Mouse (Mus musculus): ENCODE results near the gene Rtn4rl1. TPM values are rescaled to one million over a fixed set of nuclear protein-coding genes. Genes with fewer than 3 reads are reported as not detected.

The Rtn4rl1 gene
- total and polyA plus RNA-seq, 3 experiments: 7.5 to 9.4 (median 8.4) TPM

- H3K27me3 ChIP-seq (ENCODE audit: control insufficient read depth, insufficient read depth, low read length): no peaks in the 10 kb centered on the region
- no peak for DNase-seq
- WGBS: 71% methylated on average over 4 of the region's 4 CpGs
- intact Hi-C loops (cut with DNase I): no loop called here
- TF ChIP-seq CTCF (IDR thresholded peaks at IDR 0.05) (no peak), EP300 (IDR thresholded peaks at IDR 0.05; ENCODE audit: insufficient read depth, low read depth, low read length) (no peak), POLR2A (IDR thresholded peaks at IDR 0.05; ENCODE audit: insufficient read depth, low read depth, low read length) (no peak)
- no peaks in the 10 kb centered on the region for H3K36me3 ChIP-seq (ENCODE audit: control insufficient read depth, insufficient read depth, low read length)
- H3K4me1 ChIP-seq (ENCODE audit: control insufficient read depth, insufficient read depth, low read length): no peaks in the 10 kb centered on the region
- H3K27ac ChIP-seq: no peak overlapping the region
- no peaks in the 10 kb centered on the region for H3K79me2 ChIP-seq (replicated peaks; ENCODE audit: control insufficient read depth, insufficient read depth, low read length)
- no peak overlapping the region for H3K4me3 ChIP-seq
- H3K9ac ChIP-seq (ENCODE audit: low read depth, low read length): no peak overlapping the region
Measured at GRCm38 (mm10) chr11:75308650-75309049, 115.1 kb downstream of the Rtn4rl1 start.

GRCm38 (mm10) chr11:75310813-75311212 lies 117.2 kb downstream of the Rtn4rl1 start:
- Histone ChIP-seq H3K9ac (ENCODE audit: low read depth, low read length) (no peak overlapping the region), H3K4me3 (no peak overlapping the region), H3K27ac (no peak overlapping the region), H3K36me3 (ENCODE audit: control insufficient read depth, insufficient read depth, low read length) (no peaks in the 10 kb centered on the region), H3K27me3 (ENCODE audit: control insufficient read depth, insufficient read depth, low read length) (no peaks in the 10 kb centered on the region), H3K79me2 (replicated peaks; ENCODE audit: control insufficient read depth, insufficient read depth, low read length) (no peaks in the 10 kb centered on the region), H3K4me1 (ENCODE audit: control insufficient read depth, insufficient read depth, low read length) (no peaks in the 10 kb centered on the region)
- DNase-seq: no peak
- WGBS: 91% methylated on average over 8 of the region's 8 CpGs
- intact Hi-C loops (cut with DNase I): no loop called here
- no peak for TF ChIP-seq EP300 (IDR thresholded peaks at IDR 0.05; ENCODE audit: insufficient read depth, low read depth, low read length)
- TF ChIP-seq CTCF (IDR thresholded peaks at IDR 0.05): no peak
- no peak for TF ChIP-seq POLR2A (IDR thresholded peaks at IDR 0.05; ENCODE audit: insufficient read depth, low read depth, low read length)

GRCm38 (mm10) chr11:75311751-75312150 lies 118.2 kb downstream of the Rtn4rl1 start:
- no peak for TF ChIP-seq EP300 (IDR thresholded peaks at IDR 0.05; ENCODE audit: insufficient read depth, low read depth, low read length)
- no peaks in the 10 kb centered on the region for H3K36me3 ChIP-seq (ENCODE audit: control insufficient read depth, insufficient read depth, low read length)
- no peak for DNase-seq
- H3K27me3 ChIP-seq (ENCODE audit: control insufficient read depth, insufficient read depth, low read length): no peaks in the 10 kb centered on the region
- no peak overlapping the region for H3K9ac ChIP-seq (ENCODE audit: low read depth, low read length)
- intact Hi-C loops (cut with DNase I): no loop called here
- H3K27ac ChIP-seq: no peak overlapping the region
- no peak overlapping the region for H3K4me3 ChIP-seq
- H3K4me1 ChIP-seq (ENCODE audit: control insufficient read depth, insufficient read depth, low read length): no peaks in the 10 kb centered on the region
- H3K79me2 ChIP-seq (replicated peaks; ENCODE audit: control insufficient read depth, insufficient read depth, low read length): no peaks in the 10 kb centered on the region
- 83% methylated on average over 6 of the region's 6 CpGs for WGBS

- H3K9ac ChIP-seq (ENCODE audit: low read depth, low read length): no peak overlapping the region
- intact Hi-C loops (cut with DNase I): no loop called here
- TF ChIP-seq EP300 (IDR thresholded peaks at IDR 0.05; ENCODE audit: insufficient read depth, low read depth, low read length) (no peak), POLR2A (IDR thresholded peaks at IDR 0.05; ENCODE audit: insufficient read depth, low read depth, low read length) (no peak), CTCF (IDR thresholded peaks at IDR 0.05) (no peak)
- no peaks in the 10 kb centered on the region for H3K79me2 ChIP-seq (replicated peaks; ENCODE audit: control insufficient read depth, insufficient read depth, low read length)
- WGBS: 74% methylated on average over 8 of the region's 8 CpGs
- no peak overlapping the region for H3K4me3 ChIP-seq
- no peak for DNase-seq
- H3K27me3 ChIP-seq (ENCODE audit: control insufficient read depth, insufficient read depth, low read length): no peaks in the 10 kb centered on the region
- no peaks in the 10 kb centered on the region for H3K36me3 ChIP-seq (ENCODE audit: control insufficient read depth, insufficient read depth, low read length)
- no peak overlapping the region for H3K27ac ChIP-seq
- no peaks in the 10 kb centered on the region for H3K4me1 ChIP-seq (ENCODE audit: control insufficient read depth, insufficient read depth, low read length)
Measured at GRCm38 (mm10) chr11:75313834-75314233, 120.3 kb downstream of the Rtn4rl1 start.

Small RNA genes lying within 50 kb of the gene (microRNA-seq; reads per million reads assigned to microRNA genes)
- gene Mir132: 662 to 781 reads per million in 2 experiments
- gene Mir212: 17.4 to 26.3 reads per million in 2 experiments

Other genes with a start within 250 kb of the Rtn4rl1 start
- 10 to 100 TPM; 12.6 to 13.6 TPM for gene Hic1, start 24.3 kb upstream of the Rtn4rl1 start, total RNA-seq (2021)
- gene Hic1, start 24.3 kb upstream of the Rtn4rl1 start, polyA plus RNA-seq (2012; rRNA removed): 15.5 and 19.6 TPM in 2 replicates
- gene Ovca2, start 14.9 kb upstream of the Rtn4rl1 start, total RNA-seq (2021): 1 to 10 TPM; 5.7 to 6.1 TPM
- 11.1 and 16.7 TPM in 2 replicates for gene Ovca2, start 14.9 kb upstream of the Rtn4rl1 start, polyA plus RNA-seq (2012; rRNA removed)
- gene Dph1, start 2.5 kb upstream of the Rtn4rl1 start, total RNA-seq (2021): 10 to 100 TPM in 1 of 2 experiments, 1 to 10 TPM in 1; 8.5 to 11.6 TPM
- 21.7 and 32.9 TPM in 2 replicates for gene Dph1, start 2.5 kb upstream of the Rtn4rl1 start, polyA plus RNA-seq (2012; rRNA removed)
- gene Rpa1, start 154.5 kb downstream of the Rtn4rl1 start, total RNA-seq (2021): 10 to 100 TPM; 54.8 to 60.7 TPM
- gene Rpa1, start 154.5 kb downstream of the Rtn4rl1 start, polyA plus RNA-seq (2012; rRNA removed): 16.8 and 24.8 TPM in 2 replicates
- gene Smyd4, start 154.7 kb downstream of the Rtn4rl1 start, total RNA-seq (2021): 1 to 10 TPM; 5.7 to 6.4 TPM
- gene Smyd4, start 154.7 kb downstream of the Rtn4rl1 start, polyA plus RNA-seq (2012; rRNA removed): 3.2 and 3.9 TPM in 2 replicates
- gene Serpinf1, start 228.9 kb downstream of the Rtn4rl1 start, total RNA-seq (2021): 10 to 100 TPM; 17.4 to 28.5 TPM
- gene Serpinf1, start 228.9 kb downstream of the Rtn4rl1 start, polyA plus RNA-seq (2012; rRNA removed): 84.5 and 96.1 TPM in 2 replicates
- gene Serpinf2, start 245.8 kb downstream of the Rtn4rl1 start, total RNA-seq (2021): not detected
- gene Serpinf2, start 245.8 kb downstream of the Rtn4rl1 start, polyA plus RNA-seq (2012; rRNA removed): 0.18 and 0.61 TPM in 2 replicates

Measured in heart, adult 2 months (tissue).